Mouse (Mus musculus): Measurements from ENCODE around the gene Olfr958.

Olfr958 gene

GRCm38 (mm10) chr9:39553946-39554345 lies at the start of gene Olfr958:
Gene Olfr958, minus strand, starts transcription at chr9:39554054.
- DNase-seq: no peak

- DNase-seq: no peak
Observed at GRCm38 (mm10) chr9:39603333-39603845, 49.5 kb upstream of the Olfr958 start.

DNA sequence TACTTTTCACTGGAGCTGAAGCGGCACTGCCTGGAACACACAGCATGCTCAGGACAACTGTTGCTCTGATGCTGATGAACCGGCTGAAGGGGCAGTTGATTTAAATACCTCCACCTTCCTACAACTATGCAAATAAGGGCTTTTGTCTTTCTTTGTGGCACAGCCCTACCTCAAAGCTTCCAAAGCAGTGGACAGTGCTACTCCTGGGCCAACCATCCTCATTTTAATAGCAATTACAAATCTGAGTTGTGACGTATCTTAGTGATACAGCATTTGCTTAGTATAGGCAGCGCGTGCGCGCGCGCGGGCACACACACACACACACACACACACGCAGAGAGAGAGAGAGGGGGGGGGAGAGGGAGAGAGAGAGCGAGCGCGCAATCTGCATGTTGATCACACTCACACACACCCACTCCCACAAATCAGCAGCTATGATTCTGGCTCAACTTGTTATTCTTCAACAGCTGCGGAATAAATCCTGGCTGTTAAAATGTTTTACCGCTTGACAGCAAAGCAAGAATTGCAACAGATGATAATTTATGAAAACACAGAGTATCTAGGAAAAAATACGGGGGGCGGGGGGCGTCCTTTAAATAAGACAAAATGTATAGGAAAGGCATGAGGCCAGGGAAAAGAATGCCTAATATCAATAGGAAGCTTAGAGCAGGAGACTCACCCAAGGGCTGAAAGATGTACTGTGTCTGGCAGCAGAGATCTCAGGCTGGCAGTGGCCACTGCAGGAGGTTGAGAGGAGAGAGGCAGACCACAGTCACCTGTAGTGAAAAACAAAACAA lies 48.9 kb upstream of the Olfr958 start:
- DNase-seq: no peak

- no peak for DNase-seq
Observed at GRCm38 (mm10) chr9:39577050-39577449, 23.2 kb upstream of the Olfr958 start.

DNA sequence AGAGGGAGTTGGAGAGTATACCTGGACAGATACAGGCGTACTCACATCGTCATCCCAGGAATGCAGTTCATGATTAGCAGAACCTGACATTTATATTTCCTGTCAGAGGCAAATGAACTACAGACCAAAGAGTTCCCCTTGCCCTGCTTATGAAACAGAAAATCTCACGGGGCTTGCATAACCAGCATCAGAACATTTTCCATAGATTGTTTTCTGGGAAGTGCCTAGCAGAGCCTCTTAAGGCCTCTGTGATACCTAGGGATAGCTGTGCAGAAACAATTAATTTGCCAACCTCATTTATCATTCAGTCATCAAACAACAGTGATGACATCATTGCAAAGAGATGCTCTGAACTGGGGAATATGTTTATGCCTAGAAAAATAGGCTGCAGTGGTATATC lies 21.6 kb upstream of the Olfr958 start, which contains the start of gene Olfr959:
Olfr959 (minus strand) TSS at position 101 of the 400 bp plus-strand sequence.
- no peak for DNase-seq

GRCm38 (mm10) chr9:39558349-39558647 lies 4.4 kb upstream of the Olfr958 start:
- DNase-seq: no peak

DNA sequence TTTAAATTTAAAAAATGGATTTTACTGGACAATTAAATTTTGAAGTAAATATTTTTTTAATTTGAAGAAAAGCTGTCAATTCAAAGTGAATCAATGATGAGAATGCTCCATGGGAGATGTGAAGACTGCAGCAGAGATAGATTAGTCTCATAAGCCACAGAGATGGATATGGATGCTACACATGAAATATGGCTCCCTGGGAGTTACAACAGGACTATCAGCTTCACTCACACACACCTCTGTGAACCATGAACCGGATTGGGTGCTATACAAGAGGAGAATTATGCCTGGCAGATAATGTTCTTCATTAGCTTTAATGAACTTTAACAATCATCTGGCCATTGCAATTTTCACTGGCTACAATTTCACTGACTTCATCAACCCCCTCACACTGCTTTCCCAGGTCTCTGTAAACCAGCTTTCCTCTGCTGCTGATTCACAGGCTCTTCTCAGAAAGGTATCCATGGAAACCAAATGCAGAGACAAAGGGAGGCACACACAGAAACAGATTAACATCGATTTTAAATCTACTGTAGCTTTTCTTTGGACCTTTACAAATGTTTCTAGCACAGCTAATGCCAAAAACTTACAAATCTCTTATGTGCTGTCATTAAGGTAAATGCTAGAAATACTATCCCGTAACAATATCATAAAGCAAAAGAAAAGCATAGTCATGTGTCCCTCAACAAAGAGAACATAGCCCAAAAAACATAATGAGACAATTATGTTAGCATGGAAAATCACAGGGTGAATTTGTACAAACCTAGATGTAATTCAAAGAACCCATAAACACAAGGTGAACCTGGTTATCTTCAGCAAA lies 3.9 kb upstream of the Olfr958 start:
- no peak for DNase-seq

GRCm38 (mm10) chr9:39550806-39551205 lies 3.0 kb downstream of the Olfr958 start:
- no peak for DNase-seq

DNA sequence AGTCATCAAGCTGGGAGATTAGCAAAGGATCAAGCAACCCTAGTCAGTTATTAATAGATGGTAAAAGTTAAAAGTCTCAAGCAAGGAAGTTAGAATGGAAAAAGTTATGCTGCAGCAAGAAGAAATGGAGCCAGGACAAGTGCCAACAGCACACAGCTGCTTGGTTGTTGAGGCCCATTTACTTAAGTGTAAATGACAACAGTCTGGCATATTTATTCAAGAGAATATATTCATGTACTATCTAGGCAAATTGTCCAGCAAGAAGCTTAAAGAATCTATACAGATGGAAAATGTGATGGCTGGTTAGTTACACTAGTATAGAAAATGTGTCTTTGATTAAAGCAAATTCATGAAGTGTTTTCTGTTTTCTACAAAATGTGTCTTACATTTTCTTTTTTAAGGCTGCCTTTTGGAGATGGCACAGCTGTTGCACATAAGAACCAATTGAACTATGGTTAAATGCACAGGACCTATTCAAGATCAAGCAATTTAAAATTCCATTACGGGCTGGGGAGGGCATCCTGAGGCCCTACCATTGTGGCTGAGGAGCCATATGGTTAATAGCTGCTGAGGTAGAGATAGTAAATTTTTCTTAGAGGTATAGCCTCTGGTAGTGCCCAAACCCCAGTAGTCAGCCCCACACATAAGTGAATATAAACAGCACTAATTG lies 30.1 kb downstream of the Olfr958 start:
- DNase-seq: no peak

GRCm38 (mm10) chr9:39518595-39518994 lies 35.3 kb downstream of the Olfr958 start:
- no peak for DNase-seq

DNA sequence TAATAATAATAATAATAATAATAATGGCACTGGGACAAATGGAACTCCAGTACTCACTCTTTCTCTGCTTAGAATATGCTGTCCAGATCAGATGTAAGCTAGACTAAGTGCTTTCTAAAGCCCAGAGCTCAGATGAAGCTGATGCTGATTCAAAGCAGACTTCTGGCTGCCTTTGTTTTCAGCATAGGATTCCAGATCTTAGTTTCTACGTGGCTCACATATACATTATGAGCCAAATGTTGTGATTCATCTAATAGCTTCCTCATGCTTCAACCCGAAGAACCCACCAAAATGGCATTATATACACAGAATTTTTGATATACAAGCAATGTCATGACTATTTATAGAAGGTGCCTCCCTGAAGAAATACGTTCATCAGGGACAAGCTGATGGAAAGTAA lies 38.3 kb downstream of the Olfr958 start, which contains the start of gene Olfr957:
Olfr957 (minus strand) TSS at position 279 of the 400 bp plus-strand sequence.
- DNase-seq: no peak

DNA sequence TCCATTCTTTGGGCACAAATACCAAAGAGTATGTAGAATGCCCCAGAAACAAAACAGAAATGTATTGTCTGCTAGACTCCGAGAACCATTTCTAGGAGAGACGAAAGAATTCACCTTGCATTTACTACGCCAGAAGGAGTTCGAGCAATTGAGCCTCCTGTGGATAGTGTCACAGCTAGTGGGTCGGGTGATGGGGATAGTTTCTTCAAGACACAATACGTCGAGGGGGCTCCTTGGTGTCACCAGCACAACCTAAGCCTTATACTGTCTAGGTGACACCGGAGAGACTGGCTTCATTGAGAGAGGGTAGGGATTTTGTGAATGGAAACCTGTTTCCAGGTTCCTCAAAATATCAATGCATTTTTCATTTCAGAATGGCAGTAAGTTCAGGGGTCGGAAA lies 44.4 kb downstream of the Olfr958 start:
- DNase-seq: no peak

DNA sequence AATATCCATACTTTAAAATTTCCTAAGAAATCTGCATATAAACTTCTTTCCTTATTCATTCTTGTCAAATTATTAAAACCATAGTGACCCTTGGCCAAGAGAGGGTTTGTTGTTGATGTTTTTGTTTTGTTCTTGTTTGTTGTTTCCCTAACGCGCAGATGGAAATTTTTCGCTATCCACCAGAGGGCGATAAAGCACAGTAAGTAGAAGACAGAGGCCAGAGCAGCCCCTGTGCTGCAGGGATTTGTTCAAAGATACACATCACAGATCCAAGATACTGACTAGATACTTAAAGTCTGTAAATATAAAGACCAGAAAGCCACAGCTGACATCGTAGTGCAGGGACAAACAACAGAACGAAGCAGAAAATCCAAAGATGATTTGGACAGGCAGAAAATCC lies 44.9 kb downstream of the Olfr958 start:
- DNase-seq: no peak
